Mouse (Mus musculus) small intestine, adult 2 months (tissue): ENCODE results near the gene Hs3st3b1. TPM values are rescaled to one million over a fixed set of nuclear protein-coding genes. Genes with fewer than 3 reads are reported as not detected.

Experiments
- H3K27ac ChIP-seq: fragments of 200-500 bp; 2 replicates; pipeline ENCODE4 v1.5.1; 2012; ENCODE audit warnings: low read depth, low read length, control low read depth, inconsistent platforms; ENCODE audit not compliant: insufficient read depth
- H3K27me3 ChIP-seq: fragments of 200-500 bp; 2 replicates; pipeline ENCODE4 v1.6.1; 2012; ENCODE audit warnings: mild to moderate bottlenecking, moderate library complexity, low read length, inconsistent platforms; ENCODE audit not compliant: control insufficient read depth, insufficient read depth
- H3K36me3 ChIP-seq: fragments of 200-500 bp; 2 replicates; pipeline ENCODE4 v1.6.1; 2012; ENCODE audit warnings: mild to moderate bottlenecking, low read length, control low read depth, inconsistent platforms; ENCODE audit not compliant: control insufficient read depth, insufficient read depth
- H3K4me1 ChIP-seq: fragments of 200-500 bp; 2 replicates; pipeline ENCODE4 v1.6.1; 2012; ENCODE audit warnings: low read length, inconsistent platforms, mixed read lengths; ENCODE audit not compliant: control insufficient read depth, insufficient read depth, insufficient read length
- H3K4me3 ChIP-seq: fragments of 200-500 bp; 2 replicates; pipeline ENCODE4 v1.5.1; 2012; ENCODE audit warnings: low read depth, mild to moderate bottlenecking, control low read depth, inconsistent platforms, low read length, moderate library complexity
- CTCF ChIP-seq: fragments of 200-500 bp; IDR thresholded peaks from 2 replicates; pipeline ENCODE4 v1.5.1; 2012; ENCODE audit warnings: low read depth, mild to moderate bottlenecking, control low read depth, inconsistent platforms, low read length, moderate library complexity, mixed read lengths; ENCODE audit not compliant: insufficient replicate concordance, insufficient read length; ENCODE audit errors: extremely low read depth
- POLR2A ChIP-seq: fragments of 200-500 bp; IDR thresholded peaks from 2 replicates; pipeline ENCODE4 v1.6.1; 2012; ENCODE audit warnings: low read depth, mild to moderate bottlenecking, control low read depth, inconsistent platforms, low read length, moderate library complexity
- WGBS: fragments of 180-500 bp; shearing (Covaris S2); methylation state at CpG from one replicate; pipeline ENCODE4 v1.1.7; 2018; 5-methylcytosine and 5-hydroxymethylcytosine counted together
- polyA plus RNA-seq: library from polyadenylated mRNA; depleted of rRNA; stranded (reverse); fragments of >200 nt; gene quantifications from 2 replicates; pipeline ENCODE4 v1.2.3, GENCODE M21; 2012

Gene Hs3st3b1
- polyA plus RNA-seq, 1 experiment: 3.7 TPM

- WGBS: 72% methylated on average over 5 of the region's 5 CpGs
- no peak overlapping the region for H3K4me3 ChIP-seq
- TF ChIP-seq CTCF (no peak), POLR2A (no peak)
- H3K36me3 ChIP-seq: peaks cover 11% of the 10 kb centered on the region
- H3K27me3 ChIP-seq: no peaks in the 10 kb centered on the region
- no peaks in the 10 kb centered on the region for H3K4me1 ChIP-seq
- no peak overlapping the region for H3K27ac ChIP-seq
Measured at GRCm38 (mm10) chr11:63965437-63965836, 43.3 kb upstream of the Hs3st3b1 start.

GRCm38 (mm10) chr11:63957207-63957606, 35.1 kb upstream of the Hs3st3b1 start:
- Histone ChIP-seq H3K4me3 (no peak overlapping the region), H3K27ac (no peak overlapping the region), H3K27me3 (no peaks in the 10 kb centered on the region), H3K36me3 (no peaks in the 10 kb centered on the region), H3K4me1 (peaks cover 10% of the 10 kb centered on the region)
- WGBS: 22% methylated on average over 4 of the region's 4 CpGs
- no peak for TF ChIP-seq POLR2A
- TF ChIP-seq CTCF: peak; percentile 39; the same call in 1 of the 2 replicates

GRCm38 (mm10) chr11:63956748-63957147, 34.7 kb upstream of the Hs3st3b1 start:
- TF ChIP-seq POLR2A (no peak), CTCF (no peak)
- Histone ChIP-seq H3K27me3 (no peaks in the 10 kb centered on the region), H3K27ac (no peak overlapping the region), H3K36me3 (no peaks in the 10 kb centered on the region), H3K4me3 (no peak overlapping the region), H3K4me1 (peaks cover 10% of the 10 kb centered on the region)
- 23% methylated on average over 7 of the region's 7 CpGs for WGBS

GRCm38 (mm10) chr11:63953887-63954286, 31.8 kb upstream of the Hs3st3b1 start:
- no peaks in the 10 kb centered on the region for H3K36me3 ChIP-seq
- no peak overlapping the region for H3K27ac ChIP-seq
- WGBS: 89% methylated on average over 2 of the region's 2 CpGs
- H3K27me3 ChIP-seq: no peaks in the 10 kb centered on the region
- TF ChIP-seq POLR2A (no peak), CTCF (no peak)
- H3K4me1 ChIP-seq: peaks cover 10% of the 10 kb centered on the region
- H3K4me3 ChIP-seq: no peak overlapping the region

GRCm38 (mm10) chr11:63952743-63953191, 30.7 kb upstream of the Hs3st3b1 start:
- TF ChIP-seq CTCF (no peak), POLR2A (no peak)
- no peaks in the 10 kb centered on the region for H3K27me3 ChIP-seq
- 74% methylated on average over 4 of the region's 4 CpGs for WGBS
- no peak overlapping the region for H3K27ac ChIP-seq
- H3K4me3 ChIP-seq: no peak overlapping the region
- peaks cover 10% of the 10 kb centered on the region for H3K4me1 ChIP-seq
- H3K36me3 ChIP-seq: no peaks in the 10 kb centered on the region

- 11% methylated on average over 19 of the region's 19 CpGs for WGBS
- peak overlapping the region; percentile 51 for H3K4me3 ChIP-seq
- H3K27ac ChIP-seq: no peak overlapping the region
- no peak for TF ChIP-seq POLR2A
- TF ChIP-seq CTCF: no peak
- H3K4me1 ChIP-seq: peaks cover 8% of the 10 kb centered on the region
- H3K27me3 ChIP-seq: no peaks in the 10 kb centered on the region
- no peaks in the 10 kb centered on the region for H3K36me3 ChIP-seq
Measured at GRCm38 (mm10) chr11:63951831-63952631, 29.9 kb upstream of the Hs3st3b1 start.

- no peaks in the 10 kb centered on the region for H3K27me3 ChIP-seq
- no peak for TF ChIP-seq CTCF
- no peak for TF ChIP-seq POLR2A
- no peak overlapping the region for H3K4me3 ChIP-seq
- 84% methylated on average over 11 of the region's 11 CpGs for WGBS
- H3K4me1 ChIP-seq: peaks cover 3% of the 10 kb centered on the region
- no peak overlapping the region for H3K27ac ChIP-seq
- no peaks in the 10 kb centered on the region for H3K36me3 ChIP-seq
Measured at GRCm38 (mm10) chr11:63948371-63948770, 26.3 kb upstream of the Hs3st3b1 start.
